Mouse (Mus musculus) kidney, postnatal 4 days (tissue): ENCODE data around the gene Rhog.
"Not testable (repeated sequence)": the region's sequence is repeated elsewhere in the genome, so short reads cannot be mapped to it uniquely, and the experiment has no call there.

Source experiments
- DNase-seq, 2 experiments: peaks; one replicate each; pipeline ENCODE4 v3.0.0; 2021; ENCODE audit warnings: mixed read lengths in 2 of 2

Rhog gene

GRCm38 (mm10) chr7:102255954-102256353 lies at the start of gene Rhog:
Rhog (minus strand) TSS chr7:102256054.
- DNase-seq: no peak

- DNase-seq: no peak
Observed at GRCm38 (mm10) chr7:102305596-102305995, 49.7 kb upstream of the Rhog start.

DNA sequence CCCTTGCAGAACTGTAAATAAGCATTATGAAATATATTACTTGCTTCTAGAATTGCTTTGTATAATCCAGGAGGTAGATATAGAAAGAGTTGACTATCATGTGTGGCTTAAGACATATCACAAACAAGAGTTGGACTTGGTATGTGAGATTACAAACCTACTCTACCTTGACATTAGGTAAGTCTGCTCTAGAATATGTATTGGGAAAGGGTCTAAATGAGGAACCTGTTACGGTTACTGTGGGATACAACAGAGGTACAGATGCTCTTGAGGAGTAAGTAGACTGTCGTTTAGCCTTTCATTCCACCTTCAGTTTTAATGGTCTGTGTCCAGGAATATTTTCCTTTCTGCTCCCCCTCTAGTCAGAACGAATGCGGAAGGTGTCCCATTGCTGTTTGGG lies 46.6 kb upstream of the Rhog start:
- DNase-seq: no peak

DNA sequence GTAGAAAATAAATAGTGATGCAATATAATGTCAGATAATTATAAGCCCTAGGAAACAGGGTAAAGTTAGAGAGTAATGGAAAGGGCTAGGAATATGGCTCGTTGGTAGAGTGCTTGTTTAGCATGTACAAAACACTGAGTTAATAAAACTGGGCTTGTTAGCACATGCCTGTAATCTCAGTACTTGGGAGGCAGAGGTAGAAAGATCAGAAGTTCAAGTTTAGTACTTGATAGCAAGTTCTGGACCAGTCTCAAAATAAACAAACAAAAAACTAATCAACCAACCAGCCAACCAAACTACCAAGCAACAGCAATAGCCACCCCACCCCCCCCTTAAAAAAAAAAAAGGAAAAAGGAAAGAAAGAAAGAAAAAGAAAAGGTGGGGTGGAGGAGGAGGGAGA lies 44.9 kb upstream of the Rhog start:
- DNase-seq: no peak

DNA sequence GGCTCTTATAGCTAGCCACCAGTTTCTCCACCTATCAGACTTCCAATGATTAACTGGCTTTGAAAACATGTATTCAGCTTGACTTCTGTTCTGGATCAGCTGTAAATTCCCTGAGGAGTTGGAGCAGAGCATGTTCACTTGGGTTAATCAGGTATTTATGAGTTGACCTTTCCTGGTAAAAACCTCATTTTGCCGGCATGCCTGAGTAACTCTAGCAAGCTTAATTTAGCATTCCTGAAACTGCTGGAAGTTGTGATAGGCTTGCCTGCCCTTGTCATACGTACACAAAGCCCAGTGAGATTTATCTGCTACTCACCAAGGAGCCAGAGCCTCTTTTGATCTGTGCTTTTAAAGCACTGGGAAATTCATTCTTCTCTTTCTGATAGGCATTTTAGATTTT lies 37.4 kb upstream of the Rhog start:
- DNase-seq: peak; percentile 3 to 23

- no peak for DNase-seq
Observed at GRCm38 (mm10) chr7:102292228-102292627, 36.4 kb upstream of the Rhog start.

DNA sequence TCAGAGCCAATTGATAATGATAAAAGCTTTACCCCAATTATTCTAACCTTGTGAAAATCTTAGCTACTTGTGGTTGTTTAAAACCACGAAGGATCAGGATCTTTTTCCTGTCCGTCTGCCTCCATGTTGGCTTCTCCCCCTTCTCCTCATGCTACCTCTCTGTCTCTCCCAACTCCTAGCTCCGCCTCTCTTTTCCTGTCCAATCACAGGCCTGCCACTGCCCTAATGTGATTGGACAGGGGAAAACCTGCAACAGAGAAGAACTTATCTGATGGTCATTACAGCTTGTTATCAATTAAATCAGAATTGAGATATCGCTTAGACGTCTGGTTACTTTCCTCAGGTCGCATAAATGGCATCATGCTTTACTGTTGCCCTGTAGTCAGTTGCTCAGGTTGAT lies 33.6 kb upstream of the Rhog start:
- no peak for DNase-seq

DNA sequence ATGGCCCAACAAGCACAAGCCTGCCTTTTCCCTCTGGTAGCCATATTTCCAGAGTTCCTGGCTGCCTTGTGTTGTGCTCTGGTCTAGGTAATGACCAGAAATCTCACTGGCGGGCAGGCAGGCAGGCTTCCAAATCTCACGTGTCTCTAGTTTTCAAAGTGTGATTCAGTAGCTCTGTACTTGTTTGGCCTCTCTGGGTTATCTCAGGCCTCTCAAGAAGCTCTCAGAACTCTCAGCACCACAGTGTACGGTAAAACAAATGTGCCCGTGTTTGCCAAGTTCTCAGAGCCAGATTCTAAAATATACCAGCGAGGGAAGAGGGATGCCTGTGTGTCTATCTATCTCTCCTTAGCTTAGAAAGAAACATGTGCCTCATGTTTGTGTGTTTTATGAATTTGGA lies 26.4 kb upstream of the Rhog start:
- no peak for DNase-seq

DNA sequence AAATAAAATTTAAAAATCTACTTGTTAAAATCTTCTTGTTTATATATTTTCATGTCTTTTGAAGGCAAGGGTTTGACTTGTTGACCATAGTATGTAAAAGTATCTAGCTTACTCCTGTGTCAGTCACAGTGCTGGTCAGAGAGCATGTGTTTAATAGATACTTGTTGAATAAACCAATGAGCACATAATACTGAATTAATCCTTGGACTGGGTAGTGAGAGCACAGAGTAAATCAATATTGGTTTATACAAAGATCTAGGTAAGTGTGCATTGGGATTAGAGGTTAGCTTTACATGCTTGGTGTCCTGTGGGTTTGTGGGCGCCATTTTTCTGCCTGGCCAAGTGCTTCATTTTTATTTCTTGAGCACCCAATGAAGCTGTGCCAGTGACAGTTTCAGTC lies 25.5 kb upstream of the Rhog start:
- no peak for DNase-seq

- no peak for DNase-seq
Observed at GRCm38 (mm10) chr7:102272422-102272948, 16.6 kb upstream of the Rhog start.

DNA sequence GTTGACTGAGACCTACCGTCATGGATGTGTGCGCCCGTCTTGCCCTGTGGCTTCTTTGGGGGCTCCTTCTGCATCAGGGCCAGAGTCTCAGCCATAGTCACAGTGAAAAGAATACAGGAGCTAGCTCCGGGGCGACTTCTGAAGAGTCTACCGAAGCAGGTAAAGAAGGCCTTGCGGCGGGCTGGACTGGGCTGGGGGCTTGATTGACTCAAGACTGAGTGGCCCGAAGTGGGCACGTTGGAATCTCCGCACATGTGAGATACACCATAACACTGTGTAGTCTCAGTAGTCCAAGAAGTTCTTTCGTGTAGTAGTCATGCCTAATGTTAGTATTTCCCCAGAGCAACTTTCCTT lies 12.5 kb upstream of the Rhog start:
- peak in 1 of 2 experiments; percentile 11 for DNase-seq

- DNase-seq: peak; percentile 75 to 85
Observed at GRCm38 (mm10) chr7:102267601-102268394, 11.9 kb upstream of the Rhog start, which contains the start of gene Stim1. Stim1 (plus strand) TSS chr7:102267806.

GRCm38 (mm10) chr7:102267113-102267579 lies 11.3 kb upstream of the Rhog start:
- DNase-seq: peak; percentile 97 to 98

GRCm38 (mm10) chr7:102266401-102267042 lies 10.7 kb upstream of the Rhog start:
- peak in 1 of 2 experiments; percentile 16 for DNase-seq

- DNase-seq: not testable (repeated sequence)
Observed at GRCm38 (mm10) chr7:102266021-102266400, 10.2 kb upstream of the Rhog start.

DNA sequence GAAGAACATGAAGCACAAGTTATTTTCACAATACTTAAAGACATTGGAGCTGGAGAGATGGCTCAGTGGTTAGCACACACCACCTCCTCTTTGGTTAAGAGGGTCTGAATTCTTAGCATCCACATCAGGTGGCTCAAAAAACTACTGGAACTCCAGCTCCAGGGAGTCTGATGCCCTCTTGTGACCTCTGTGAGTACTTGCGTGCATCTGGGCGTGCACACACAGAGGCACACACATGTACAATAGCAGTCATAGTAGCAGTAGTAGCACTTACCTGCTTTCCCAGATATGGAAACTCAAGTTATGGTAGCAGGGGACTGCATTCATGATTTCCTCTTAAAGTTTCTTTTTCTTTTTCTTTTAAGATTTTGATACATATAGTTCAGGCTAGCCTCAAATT lies 7.2 kb upstream of the Rhog start:
- DNase-seq: no peak

GRCm38 (mm10) chr7:102260518-102260917 lies 4.7 kb upstream of the Rhog start:
- DNase-seq: no peak

GRCm38 (mm10) chr7:102259716-102260479 lies 4.0 kb upstream of the Rhog start:
- no peak for DNase-seq

DNA sequence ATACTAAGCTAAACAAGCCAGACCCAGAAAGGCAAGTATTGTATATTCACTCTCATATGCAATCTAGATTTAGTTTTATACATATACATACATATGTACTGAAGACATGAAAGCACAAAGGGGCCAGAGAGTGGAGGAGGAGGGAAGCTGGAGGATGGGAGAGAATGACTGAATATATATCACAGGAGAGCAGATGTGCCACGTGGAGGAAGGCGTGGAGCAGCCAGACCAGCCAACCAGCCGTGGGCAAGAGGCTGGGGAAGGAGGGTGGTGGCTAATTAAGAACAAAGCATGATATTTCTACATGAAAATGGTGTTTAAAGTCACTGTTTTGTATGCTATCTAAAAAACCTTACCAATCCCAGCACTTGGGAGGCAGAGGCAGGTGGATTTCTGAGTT lies 2.9 kb upstream of the Rhog start:
- no peak for DNase-seq

DNA sequence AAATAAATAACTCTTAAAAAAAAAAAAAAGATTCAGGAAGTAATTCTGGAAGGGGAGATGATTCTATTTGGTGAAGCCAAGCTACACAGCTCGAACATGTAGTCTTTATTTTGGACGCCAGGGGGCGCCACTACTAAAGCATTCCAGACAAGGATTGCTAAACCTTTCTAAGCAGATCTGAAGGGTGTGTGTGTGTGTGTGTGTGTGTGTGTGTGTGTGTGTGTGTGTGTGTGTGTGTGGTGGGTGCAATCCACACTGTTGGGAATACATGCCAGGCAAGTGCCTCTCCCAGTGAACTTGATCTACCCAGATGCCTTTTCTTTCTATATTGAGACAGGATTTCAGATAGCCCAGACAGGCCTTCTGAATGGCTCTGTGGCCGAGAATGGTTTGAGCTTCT lies 2.3 kb upstream of the Rhog start:
- peak; percentile 91 for DNase-seq

DNA sequence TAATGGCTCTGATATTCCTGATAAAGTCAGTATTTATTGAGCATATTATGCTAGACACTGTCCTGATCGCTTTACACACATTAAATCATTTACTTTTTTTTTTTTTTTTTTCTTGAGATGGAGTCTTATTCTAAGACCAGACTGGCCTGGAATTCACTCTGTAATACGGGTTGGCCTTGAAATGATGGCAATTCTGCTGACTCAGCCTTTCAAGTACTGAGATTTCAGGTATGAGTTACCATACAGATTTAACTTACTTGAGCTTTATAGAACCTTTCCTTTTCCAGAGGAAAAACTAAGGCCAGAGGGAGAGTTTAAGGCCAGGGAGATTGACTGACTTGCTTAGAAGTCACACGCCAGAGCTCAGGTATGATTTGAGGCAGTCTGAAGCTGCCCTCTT lies 782 bp upstream of the Rhog start:
- no peak for DNase-seq

DNA sequence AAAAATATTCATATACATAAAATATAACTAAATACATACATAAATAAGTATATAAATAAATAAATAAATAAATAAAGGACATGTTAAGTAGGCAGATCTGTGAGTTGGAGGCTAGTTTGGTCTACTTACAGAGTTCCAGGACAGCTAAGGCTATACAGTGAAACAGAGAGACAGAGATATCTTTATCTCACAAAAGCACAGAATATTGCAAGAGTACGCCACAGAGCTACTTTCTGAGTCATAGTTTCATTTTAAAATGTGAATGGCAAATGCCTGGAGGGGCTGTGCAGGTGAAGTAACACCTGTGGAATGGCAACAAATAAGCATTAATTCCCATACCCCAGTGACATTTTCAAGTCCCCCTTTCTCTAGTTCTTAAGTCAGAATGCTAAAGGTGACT lies 2.2 kb downstream of the Rhog start:
- no peak for DNase-seq

- DNase-seq: peak; percentile 94 to 96
Observed at GRCm38 (mm10) chr7:102250631-102251214, 5.1 kb downstream of the Rhog start.
